Mouse (Mus musculus) olfactory bulb, adult 2 months (tissue): ENCODE results near the gene Foxp1. TPM values are rescaled to one million over a fixed set of nuclear protein-coding genes. Genes with fewer than 3 reads are reported as not detected.

Experiments
- H3K27ac ChIP-seq: fragments of 200-500 bp; 2 replicates; pipeline ENCODE4 v1.5.1; 2012; ENCODE audit warnings: low read depth, low read length; ENCODE audit not compliant: insufficient read depth
- H3K4me1 ChIP-seq: fragments of 200-500 bp; 2 replicates; pipeline ENCODE4 v1.6.1; 2012; ENCODE audit warnings: low read length; ENCODE audit not compliant: control insufficient read depth, insufficient read depth
- H3K4me3 ChIP-seq: fragments of 200-500 bp; 2 replicates; pipeline ENCODE4 v1.5.1; 2012; ENCODE audit warnings: mild to moderate bottlenecking, low read depth, low read length, moderate library complexity; ENCODE audit not compliant: insufficient read depth
- CTCF ChIP-seq: fragments of 200-500 bp; IDR thresholded peaks from 2 replicates; pipeline ENCODE4 v1.5.1; 2012; ENCODE audit warnings: low read depth, mild to moderate bottlenecking, low read length, moderate library complexity; ENCODE audit not compliant: insufficient read depth
- POLR2A ChIP-seq: fragments of 200-500 bp; IDR thresholded peaks from 2 replicates; pipeline ENCODE4 v1.6.1; 2012; ENCODE audit warnings: mild to moderate bottlenecking, low read depth, low read length, moderate library complexity; ENCODE audit not compliant: insufficient read depth
- WGBS: fragments of 180-500 bp; shearing (Covaris S2); methylation state at CpG from one replicate; pipeline ENCODE4 v1.1.7; 2018; 5-methylcytosine and 5-hydroxymethylcytosine counted together
- polyA plus RNA-seq: library from polyadenylated mRNA; stranded (reverse); fragments of >200 nt; gene quantifications from 2 replicates; pipeline ENCODE4 v1.2.4, GENCODE M21; 2012; ENCODE audit warnings: low replicate concordance; ENCODE audit not compliant: missing spikeins, insufficient read depth, insufficient read length

Gene Foxp1
- polyA plus RNA-seq, 1 experiment, result not detected

GRCm38 (mm10) chr6:99257676-99258075 is 264.8 kb downstream of the Foxp1 start:
- TF ChIP-seq CTCF (no peak), POLR2A (no peak)
- Histone ChIP-seq H3K27ac (no peak overlapping the region), H3K4me1 (peaks cover 3% of the 10 kb centered on the region; the same call in 1 of the 2 replicates), H3K4me3 (no peak overlapping the region)
- 95% methylated on average over 2 of the region's 2 CpGs for WGBS

GRCm38 (mm10) chr6:99253331-99253730 is 269.2 kb downstream of the Foxp1 start:
- no peak overlapping the region for H3K4me3 ChIP-seq
- H3K4me1 ChIP-seq, result no peaks in the 10 kb centered on the region
- TF ChIP-seq POLR2A (no peak), CTCF (no peak)
- H3K27ac ChIP-seq, result no peak overlapping the region
- WGBS, result 93% methylated on average over 8 of the region's 8 CpGs

- no peak for TF ChIP-seq CTCF
- no peak for TF ChIP-seq POLR2A
- no peak overlapping the region for H3K4me3 ChIP-seq
- H3K4me1 ChIP-seq, result no peaks in the 10 kb centered on the region
- 70% methylated on average over 5 of the region's 5 CpGs for WGBS
- no peak overlapping the region for H3K27ac ChIP-seq
Observed at GRCm38 (mm10) chr6:99252816-99253215, 269.7 kb downstream of the Foxp1 start.

- no peak overlapping the region for H3K27ac ChIP-seq
- WGBS, result 94% methylated on average over 4 of the region's 4 CpGs
- H3K4me1 ChIP-seq, result no peaks in the 10 kb centered on the region
- H3K4me3 ChIP-seq, result no peak overlapping the region
- TF ChIP-seq POLR2A, result no peak
- TF ChIP-seq CTCF, result no peak
Observed at GRCm38 (mm10) chr6:99251924-99252323, 270.6 kb downstream of the Foxp1 start.

GRCm38 (mm10) chr6:99251222-99251621 is 271.3 kb downstream of the Foxp1 start:
- H3K4me1 ChIP-seq, result no peaks in the 10 kb centered on the region
- WGBS, result 71% methylated on average over 3 of the region's 3 CpGs
- TF ChIP-seq CTCF (no peak), POLR2A (no peak)
- no peak overlapping the region for H3K4me3 ChIP-seq
- H3K27ac ChIP-seq, result no peak overlapping the region

GRCm38 (mm10) chr6:99249496-99250030 is 273.0 kb downstream of the Foxp1 start:
- Histone ChIP-seq H3K4me3 (no peak overlapping the region), H3K4me1 (no peaks in the 10 kb centered on the region), H3K27ac (no peak overlapping the region)
- 80% methylated on average over 5 of the region's 5 CpGs for WGBS
- TF ChIP-seq CTCF (no peak), POLR2A (no peak)

GRCm38 (mm10) chr6:99248396-99248795 is 274.1 kb downstream of the Foxp1 start:
- no peak overlapping the region for H3K4me3 ChIP-seq
- no peak for TF ChIP-seq CTCF
- no peak for TF ChIP-seq POLR2A
- WGBS, result 94% methylated on average over 8 of the region's 8 CpGs
- H3K27ac ChIP-seq, result no peak overlapping the region
- H3K4me1 ChIP-seq, result no peaks in the 10 kb centered on the region

GRCm38 (mm10) chr6:99241625-99242395 is 280.7 kb downstream of the Foxp1 start:
- no peak overlapping the region for H3K27ac ChIP-seq
- 96% methylated on average over 10 of the region's 10 CpGs for WGBS
- H3K4me3 ChIP-seq, result no peak overlapping the region
- no peak for TF ChIP-seq POLR2A
- no peak for TF ChIP-seq CTCF
- no peaks in the 10 kb centered on the region for H3K4me1 ChIP-seq

- Histone ChIP-seq H3K4me3 (no peak overlapping the region), H3K4me1 (no peaks in the 10 kb centered on the region), H3K27ac (no peak overlapping the region)
- no peak for TF ChIP-seq POLR2A
- TF ChIP-seq CTCF, result no peak
Observed at GRCm38 (mm10) chr6:99240764-99241163, 281.8 kb downstream of the Foxp1 start.
